Mouse (Mus musculus) adipocyte (in vitro differentiated cells): ENCODE data around the gene Bnip3.
A peak's percentile ranks its signal among the peaks of the same experiment; 100 is the strongest.

Experiments
- DNase-seq: peaks from one replicate; pipeline ENCODE4 v3.0.0-alpha.2; 2016; ENCODE audit warnings: low spot score

The Bnip3 gene

GRCm38 (mm10) chr7:138909277-138910192 is at the start of gene Bnip3:
TSS of gene Bnip3 (minus strand) at chr7:138909519.
- peak; percentile 89 for DNase-seq

- no peak for DNase-seq
Measured at GRCm38 (mm10) chr7:138957106-138957505, 47.8 kb upstream of the Bnip3 start.

GRCm38 (mm10) chr7:138955787-138956186 is 46.5 kb upstream of the Bnip3 start:
- DNase-seq: no peak

GRCm38 (mm10) chr7:138948309-138948708 is 39.0 kb upstream of the Bnip3 start:
- DNase-seq: no peak

- DNase-seq: no peak
Measured at GRCm38 (mm10) chr7:138947741-138948140, 38.4 kb upstream of the Bnip3 start.

- DNase-seq: no peak
Measured at GRCm38 (mm10) chr7:138945668-138946067, 36.3 kb upstream of the Bnip3 start.

GRCm38 (mm10) chr7:138942301-138942700 is 33.0 kb upstream of the Bnip3 start:
- no peak for DNase-seq

- DNase-seq: no peak
Measured at GRCm38 (mm10) chr7:138941571-138941970, 32.3 kb upstream of the Bnip3 start.

GRCm38 (mm10) chr7:138940612-138941461 is 31.5 kb upstream of the Bnip3 start, which contains the start of gene Jakmip3:
TSS of gene Jakmip3 (plus strand) at chr7:138940730.
- no peak for DNase-seq

- no peak for DNase-seq
Measured at GRCm38 (mm10) chr7:138940256-138940611, 30.9 kb upstream of the Bnip3 start.

- DNase-seq: no peak
Measured at GRCm38 (mm10) chr7:138938991-138939390, 29.7 kb upstream of the Bnip3 start.

- DNase-seq: no peak
Measured at GRCm38 (mm10) chr7:138934523-138934922, 25.2 kb upstream of the Bnip3 start.

- no peak for DNase-seq
Measured at GRCm38 (mm10) chr7:138928456-138928855, 19.1 kb upstream of the Bnip3 start.

GRCm38 (mm10) chr7:138923756-138924425 is 14.6 kb upstream of the Bnip3 start:
- peak; percentile 75 for DNase-seq

- DNase-seq: peak; percentile 80
Measured at GRCm38 (mm10) chr7:138921611-138922010, 12.3 kb upstream of the Bnip3 start.

GRCm38 (mm10) chr7:138919156-138919944 is 10.0 kb upstream of the Bnip3 start:
- peak; percentile 97 for DNase-seq

- peak; percentile 52 for DNase-seq
Measured at GRCm38 (mm10) chr7:138913616-138914015, 4.3 kb upstream of the Bnip3 start.

GRCm38 (mm10) chr7:138910193-138910562 is 859 bp upstream of the Bnip3 start:
- peak; percentile 43 for DNase-seq

GRCm38 (mm10) chr7:138908768-138909276 is 497 bp downstream of the Bnip3 start:
- DNase-seq: peak; percentile 63

- peak; percentile 41 for DNase-seq
Measured at GRCm38 (mm10) chr7:138907976-138908375, 1.3 kb downstream of the Bnip3 start.

GRCm38 (mm10) chr7:138907043-138907442 is 2.3 kb downstream of the Bnip3 start:
- DNase-seq: peak; percentile 78
